ENCODE assay signal across 10 mouse cellular contexts in genomic region chr7:111080026-111080425, GRCm38 (mm10). TPM values are rescaled to one million over a fixed set of nuclear protein-coding genes. Genes with fewer than 3 reads are reported as not detected.
DNase-seq lines count a peak whose midpoint lies in the region; ATAC-seq and TF ChIP-seq lines count a peak whose summit lies in the region.
"Had no signal": no experiment of that assay in that cellular context is flagged by ENCODE, and none has a peak within 500 bp of the region (broad histone marks: within the 10 kb centered on the region; RNA-seq: fewer than 3 reads in every experiment).

No protein-coding gene starts in this region.

- no peak for DNase-seq in heart, postnatal 10 days
- peak; percentile 30 for DNase-seq in MEL (ENCODE audit: low read depth, low spot score)
- DNase-seq in liver, embryonic 14.5 days (ENCODE audit: low read depth in 3 of 3, low spot score in 3 of 3), result no peak
- DNase-seq in adrenal gland, adult 2 months, result no peak
- no peak for DNase-seq in urinary bladder, postnatal 10 days (ENCODE audit: low spot score)
- DNase-seq: layer of hippocampus, adult 9-11 months; spleen, adult 18-20 months had no signal

- H3K9ac ChIP-seq in heart, embryonic 16.5 days (ENCODE audit: low read length), result no peak overlapping the region
- H3K9ac ChIP-seq in MEL (ENCODE audit: control insufficient read depth, low read depth, low read length, poor library complexity, severe bottlenecking), result peak overlapping the region; percentile 100
- H3K9ac ChIP-seq in forebrain, embryonic 13.5 days, result no peak overlapping the region
- no peak overlapping the region; the same call in none of the 2 replicates for H3K9ac ChIP-seq in liver, embryonic 14.5 days (replicated peaks)
- H3K9ac ChIP-seq in kidney, embryonic 14.5 days (ENCODE audit: low read depth, low read length), result no peak overlapping the region

- WGBS in heart, embryonic 16.5 days, result 82% methylated on average over 8 of the region's 8 CpGs
- 92% methylated on average over 8 of the region's 8 CpGs for WGBS in forebrain, embryonic 13.5 days
- WGBS in liver, embryonic 14.5 days (ENCODE audit: insufficient replicate concordance), result 82% methylated on average over 8 of the region's 8 CpGs
- 89% methylated on average over 8 of the region's 8 CpGs for WGBS in kidney, embryonic 14.5 days

- no peak for TF ChIP-seq CTCF in MEL (IDR thresholded peaks at IDR 0.05 in 2 of 3, conservative IDR thresholded peaks at IDR 0.05 in 1 of 3; ENCODE audit: control insufficient read depth in 1 of 3, insufficient read depth in 1 of 3, low read depth in 2 of 3, low read length in 3 of 3, poor library complexity in 1 of 3, severe bottlenecking in 1 of 3)
- no peak for TF ChIP-seq CTCF in liver, embryonic 14.5 days (IDR thresholded peaks at IDR 0.05; ENCODE audit: low read depth)

- ATAC-seq in heart, embryonic 16.5 days (replicated peaks; ENCODE audit: extremely low read depth, insufficient read depth, low FRiP score), result no peak
- ATAC-seq in forebrain, embryonic 13.5 days, result no peak
- ATAC-seq in liver, embryonic 14.5 days (ENCODE audit: insufficient read depth), result no peak
- no peak for ATAC-seq in kidney, embryonic 14.5 days (ENCODE audit: low FRiP score, low TSS enrichment)

- no peak for TF ChIP-seq EP300 in MEL (IDR thresholded peaks at IDR 0.05; ENCODE audit: low read depth in 1 of 2, low read length in 2 of 2)
- TF ChIP-seq EP300 in liver, embryonic 14.5 days (IDR thresholded peaks at IDR 0.05; ENCODE audit: low read depth), result no peak

- no peaks in the 10 kb centered on the region for H3K27me3 ChIP-seq in heart, embryonic 16.5 days (ENCODE audit: control insufficient read depth, insufficient read depth, low read length)
- no peaks in the 10 kb centered on the region for H3K27me3 ChIP-seq in MEL (ENCODE audit: control insufficient read depth in 1 of 2, insufficient read depth in 2 of 2, low read length in 2 of 2)
- H3K27me3 ChIP-seq in forebrain, embryonic 13.5 days, result no peaks in the 10 kb centered on the region
- no peaks in the 10 kb centered on the region for H3K27me3 ChIP-seq in liver, embryonic 14.5 days (ENCODE audit: control insufficient read depth, insufficient read depth, low read length)
- no peaks in the 10 kb centered on the region for H3K27me3 ChIP-seq in kidney, embryonic 14.5 days (ENCODE audit: control insufficient read depth, insufficient read depth, low read length)

- H3K4me1 ChIP-seq in heart, embryonic 16.5 days (ENCODE audit: control insufficient read depth, insufficient read depth, low read length), result peaks cover 38% of the 10 kb centered on the region
- H3K4me1 ChIP-seq in MEL (ENCODE audit: control insufficient read depth in 1 of 2, insufficient read depth in 2 of 2, low read length in 2 of 2), result peaks cover 11 to 16% of the 10 kb centered on the region in 2 experiments; a peak in 3 of 4 replicates
- H3K4me1 ChIP-seq in forebrain, embryonic 13.5 days, result peaks cover 30% of the 10 kb centered on the region
- H3K4me1 ChIP-seq in liver, embryonic 14.5 days (replicated peaks; ENCODE audit: control insufficient read depth in 2 of 2, insufficient read depth in 2 of 2, low read length in 1 of 2), result peaks cover 14 to 18% of the 10 kb centered on the region in 2 experiments
- peaks cover 17% of the 10 kb centered on the region; the same call in 1 of the 2 replicates for H3K4me1 ChIP-seq in kidney, embryonic 14.5 days (ENCODE audit: control insufficient read depth, insufficient read depth, low read length)

- peaks cover 53% of the 10 kb centered on the region for H3K79me2 ChIP-seq in MEL (ENCODE audit: control insufficient read depth, insufficient read depth, low read length, poor library complexity)

- peak overlapping the region; percentile 90; the same call in 1 of the 2 replicates for H3K4me2 ChIP-seq in heart, embryonic 16.5 days (ENCODE audit: low read depth, low read length)
- H3K4me2 ChIP-seq in forebrain, embryonic 13.5 days, result peak overlapping the region; percentile 74
- H3K4me2 ChIP-seq in liver, embryonic 14.5 days (ENCODE audit: low read depth), result peak overlapping the region; percentile 89
- no peak overlapping the region; the same call in 1 of the 2 replicates for H3K4me2 ChIP-seq in kidney, embryonic 14.5 days (replicated peaks; ENCODE audit: low read depth, low read length)

- H3K9me3 ChIP-seq in heart, embryonic 16.5 days (replicated peaks; ENCODE audit: control insufficient read depth, low read length), result no peaks in the 10 kb centered on the region
- H3K9me3 ChIP-seq in MEL (replicated peaks; ENCODE audit: insufficient read depth, low read length), result no peaks in the 10 kb centered on the region
- no peaks in the 10 kb centered on the region for H3K9me3 ChIP-seq in forebrain, embryonic 13.5 days (replicated peaks)
- H3K9me3 ChIP-seq in liver, embryonic 14.5 days (ENCODE audit: control insufficient read depth, low read length), result no peaks in the 10 kb centered on the region
- no peaks in the 10 kb centered on the region for H3K9me3 ChIP-seq in kidney, embryonic 14.5 days (ENCODE audit: control insufficient read depth, low read length)

- no peak for TF ChIP-seq RAD21 in MEL (IDR thresholded peaks at IDR 0.05; ENCODE audit: low read depth, low read length)

- peaks cover 50% of the 10 kb centered on the region for H3K36me3 ChIP-seq in heart, embryonic 16.5 days (ENCODE audit: control insufficient read depth, insufficient read depth)
- peaks cover 58 to 60% of the 10 kb centered on the region in 2 experiments for H3K36me3 ChIP-seq in MEL (ENCODE audit: control insufficient read depth in 1 of 2, insufficient read depth in 2 of 2, low read length in 2 of 2)
- peaks cover 63% of the 10 kb centered on the region for H3K36me3 ChIP-seq in forebrain, embryonic 13.5 days (ENCODE audit: poor library complexity, severe bottlenecking)
- H3K36me3 ChIP-seq in liver, embryonic 14.5 days (replicated peaks; ENCODE audit: control insufficient read depth, insufficient read depth, low read depth), result peaks cover 67% of the 10 kb centered on the region
- peaks cover 66% of the 10 kb centered on the region for H3K36me3 ChIP-seq in kidney, embryonic 14.5 days (ENCODE audit: control insufficient read depth, insufficient read depth, low read length)

- TF ChIP-seq POLR2A in MEL (IDR thresholded peaks at IDR 0.05; ENCODE audit: control insufficient read depth in 1 of 2, insufficient read depth in 1 of 2, low read depth in 1 of 2, low read length in 2 of 2, poor library complexity in 1 of 2), result no peak

- intact Hi-C loops in heart, postnatal 10 days (cut with DNase I), result loop anchor here (2.0 kb wide), 1 partner anchor 25 kb away; no protein-coding TSS in a partner anchor

- no peak overlapping the region; the same call in 1 of the 2 replicates for H3K4me3 ChIP-seq in heart, embryonic 16.5 days (ENCODE audit: low read length)
- peak overlapping the region; percentile 94 to 98 for H3K4me3 ChIP-seq in MEL (ENCODE audit: control insufficient read depth in 1 of 2, insufficient read depth in 1 of 2, low read depth in 2 of 2, low read length in 2 of 2)
- peak overlapping the region; percentile 98 for H3K4me3 ChIP-seq in forebrain, embryonic 13.5 days
- H3K4me3 ChIP-seq in liver, embryonic 14.5 days (ENCODE audit: insufficient read depth in 1 of 2, low read depth in 2 of 2, low read length in 2 of 2), result peak overlapping the region in 1 of 2 experiments; percentile 93; a peak in 2 of 4 replicates
- H3K4me3 ChIP-seq in kidney, embryonic 14.5 days (ENCODE audit: low read length), result no peak overlapping the region

- no peak overlapping the region for H3K27ac ChIP-seq in heart, embryonic 16.5 days (ENCODE audit: low read length)
- H3K27ac ChIP-seq in MEL (ENCODE audit: control insufficient read depth, low read depth, low read length), result peak overlapping the region; percentile 67
- H3K27ac ChIP-seq in forebrain, embryonic 13.5 days, result no peak overlapping the region
- no peak overlapping the region for H3K27ac ChIP-seq in liver, embryonic 14.5 days
- H3K27ac ChIP-seq in kidney, embryonic 14.5 days (ENCODE audit: low read depth, low read length), result no peak overlapping the region

TF ChIP-seq in MEL, 35 proteins besides CTCF, POLR2A, EP300 and RAD21 (continues in another document):
- TF ChIP-seq NRF1 (IDR thresholded peaks at IDR 0.05; ENCODE audit: insufficient read depth, low read depth, low read length, poor library complexity, severe bottlenecking), result no peak
- TF ChIP-seq TBP (IDR thresholded peaks at IDR 0.05; ENCODE audit: low read depth, low read length), result no peak
- TF ChIP-seq TAL1 (IDR thresholded peaks at IDR 0.05; ENCODE audit: low read length), result no peak
- TF ChIP-seq MXI1 (IDR thresholded peaks at IDR 0.05; ENCODE audit: low read depth, low read length), result no peak
- no peak for TF ChIP-seq POLR2AphosphoS5 (IDR thresholded peaks at IDR 0.05; ENCODE audit: borderline replicate concordance, low read depth, low read length)
- no peak for TF ChIP-seq ZC3H11A (IDR thresholded peaks at IDR 0.05; ENCODE audit: low read depth, low read length)

RNA-seq across cellular contexts. Expression of gene Eif4g2, which starts 2.8 kb away (rescaled TPM):
- polyA plus RNA-seq in heart, embryonic 16.5 days (2015; fragmentation: Nextera tagmentation; extraction: Ambion mirVana), result 544 and 627 TPM in 2 replicates
- 1,000 to 10,000 TPM; 1,033 to 1,045 TPM for total RNA-seq in heart, postnatal 10 days (2021)
- 332 and 344 TPM in 2 replicates for total RNA-seq in MEL (2012; rRNA removed)
- 100 to 1,000 TPM; 935 to 958 TPM for polyA plus RNA-seq in MEL (2012; ENCODE audit: insufficient read depth in 1 of 2, insufficient read length in 2 of 2, low read depth in 1 of 2, low replicate concordance in 2 of 2, missing spikeins in 1 of 2)
- 1,138 and 1,216 TPM in 2 replicates for polyA plus RNA-seq in forebrain, embryonic 13.5 days (2015; fragmentation: Nextera tagmentation; extraction: Ambion mirVana)
- polyA plus RNA-seq in liver, embryonic 14.5 days (2012; rRNA removed), result 63.6 and 135 TPM in 2 replicates
- 464 and 494 TPM in 2 replicates for polyA plus RNA-seq in liver, embryonic 14.5 days (2014; fragmentation: Nextera tagmentation; extraction: Ambion mirVana)
- 1,000 to 10,000 TPM in 1 of 2 experiments, 100 to 1,000 TPM in 1; 881 to 1,038 TPM for total RNA-seq in adrenal gland, adult 2 months (2021)
- polyA plus RNA-seq in adrenal gland, adult 2 months (2012; rRNA removed), result 16.9 and 25.6 TPM in 2 replicates
- 596 and 1,074 TPM in 2 replicates for polyA plus RNA-seq in kidney, embryonic 14.5 days (2014; fragmentation: Nextera tagmentation; extraction: Ambion mirVana)

RNA-seq across cellular contexts. Expression of gene Ctr9, which starts 51.3 kb away (rescaled TPM):
- 38.6 and 40.3 TPM in 2 replicates for polyA plus RNA-seq in heart, embryonic 16.5 days (2015; fragmentation: Nextera tagmentation; extraction: Ambion mirVana)
- 10 to 100 TPM; 28.6 to 29.2 TPM for total RNA-seq in heart, postnatal 10 days (2021)
- total RNA-seq in MEL (2012; rRNA removed), result 37.5 and 37.9 TPM in 2 replicates
- polyA plus RNA-seq in MEL (2012; ENCODE audit: insufficient read depth in 1 of 2, insufficient read length in 2 of 2, low read depth in 1 of 2, low replicate concordance in 2 of 2, missing spikeins in 1 of 2), result 100 to 1,000 TPM in 1 of 2 experiments, 10 to 100 TPM in 1; 42.8 to 141 TPM
- 89.4 and 89.8 TPM in 2 replicates for polyA plus RNA-seq in forebrain, embryonic 13.5 days (2015; fragmentation: Nextera tagmentation; extraction: Ambion mirVana)
- 7.0 and 12.7 TPM in 2 replicates for polyA plus RNA-seq in liver, embryonic 14.5 days (2012; rRNA removed)
- 20.2 and 22.4 TPM in 2 replicates for polyA plus RNA-seq in liver, embryonic 14.5 days (2014; fragmentation: Nextera tagmentation; extraction: Ambion mirVana)
- 10 to 100 TPM; 33.7 to 52.0 TPM for total RNA-seq in adrenal gland, adult 2 months (2021)
- polyA plus RNA-seq in adrenal gland, adult 2 months (2012; rRNA removed), result 3.2 and 3.4 TPM in 2 replicates
- polyA plus RNA-seq in kidney, embryonic 14.5 days (2014; fragmentation: Nextera tagmentation; extraction: Ambion mirVana), result 37.9 and 75.7 TPM in 2 replicates

Comparison
In these comparisons a context has a peak if more than half of its experiments do, and no peak if none do; other contexts are left out.
1. H3K4me3 ChIP-seq: peak in MEL (2 of 2) and forebrain, embryonic 13.5 days (single experiment); none in heart, embryonic 16.5 days (single experiment) and kidney, embryonic 14.5 days (single experiment).